Mouse (Mus musculus) hindlimb bud, embryonic 11.5 days (tissue): ENCODE results near the gene Gm14403.
"Not testable (repeated sequence)": the region's sequence is repeated elsewhere in the genome, so short reads cannot be mapped to it uniquely, and the experiment has no call there.

Experiments
- DNase-seq: peaks from one replicate; pipeline ENCODE4 v3.0.0-alpha.2; 2012; ENCODE audit warnings: low read depth, low spot score; ENCODE audit errors: extremely low spot score

Gene Gm14403

DNA sequence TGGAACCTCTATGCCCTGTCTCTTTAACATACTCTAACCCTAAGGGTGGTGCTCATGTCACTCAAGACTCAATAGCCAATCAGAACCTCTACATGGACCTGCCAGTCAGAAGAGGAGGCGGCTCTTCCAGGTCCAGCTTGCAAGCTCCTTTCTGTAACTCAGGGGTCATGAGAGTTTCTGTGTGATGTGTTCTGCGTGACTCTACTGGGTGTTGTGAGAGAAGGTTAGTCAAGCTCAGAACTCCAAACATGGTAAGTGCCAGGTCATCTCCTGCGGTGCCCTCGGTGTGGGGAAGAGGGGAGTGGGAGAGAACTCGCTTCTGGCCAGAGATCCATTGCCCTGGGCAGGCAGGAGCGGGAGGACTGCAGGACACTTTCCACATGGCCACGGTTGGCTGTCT, at the start of gene Gm14403:
Gene Gm14403 (plus strand): TSS at position 149 of the 400 bp plus-strand sequence.
- not testable (repeated sequence) for DNase-seq

DNA sequence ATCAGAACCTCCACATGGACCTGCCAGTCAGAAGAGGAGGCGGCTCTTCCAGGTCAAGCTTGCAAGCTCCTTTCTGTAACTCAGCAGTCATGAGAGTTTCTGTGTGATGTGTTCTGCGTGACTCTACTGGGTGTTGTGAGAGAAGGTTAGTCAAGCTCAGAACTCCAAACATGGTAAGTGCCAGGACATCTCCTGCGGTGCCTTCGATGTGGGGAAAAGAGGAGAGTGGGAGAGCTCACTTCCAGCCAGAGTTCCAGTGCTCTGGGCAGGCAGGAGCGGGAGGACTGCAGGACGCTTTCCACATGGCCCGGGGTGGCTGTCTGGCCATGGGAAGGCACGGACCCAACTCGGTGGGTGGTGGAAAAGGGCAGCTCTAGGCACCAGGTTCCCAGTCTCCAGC, 33.3 kb upstream of the Gm14403 start, which contains the start of gene Zfp970:
Gene Zfp970 (plus strand): TSS at position 58 of the 400 bp plus-strand sequence.
- not testable (repeated sequence) for DNase-seq

DNA sequence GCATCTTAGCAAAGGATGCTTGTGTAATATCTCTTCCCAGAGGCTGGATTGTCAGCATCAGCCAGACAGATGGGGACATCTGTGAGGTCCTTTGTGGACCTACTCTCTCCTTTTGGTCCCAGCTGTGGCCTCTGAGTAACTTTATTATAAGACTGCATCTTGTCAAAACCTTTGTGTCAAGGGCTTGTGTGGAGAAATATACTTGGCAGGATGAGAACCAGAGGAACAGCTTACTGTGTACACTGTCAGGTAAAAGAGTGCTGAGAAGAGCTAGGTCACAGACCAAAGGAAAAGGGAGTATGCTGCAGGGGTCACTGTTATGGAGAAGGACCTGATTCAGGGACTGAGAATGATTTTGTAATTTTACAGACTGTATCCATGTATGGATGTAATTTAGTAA, 29.8 kb upstream of the Gm14403 start:
- DNase-seq = not testable (repeated sequence)

DNA sequence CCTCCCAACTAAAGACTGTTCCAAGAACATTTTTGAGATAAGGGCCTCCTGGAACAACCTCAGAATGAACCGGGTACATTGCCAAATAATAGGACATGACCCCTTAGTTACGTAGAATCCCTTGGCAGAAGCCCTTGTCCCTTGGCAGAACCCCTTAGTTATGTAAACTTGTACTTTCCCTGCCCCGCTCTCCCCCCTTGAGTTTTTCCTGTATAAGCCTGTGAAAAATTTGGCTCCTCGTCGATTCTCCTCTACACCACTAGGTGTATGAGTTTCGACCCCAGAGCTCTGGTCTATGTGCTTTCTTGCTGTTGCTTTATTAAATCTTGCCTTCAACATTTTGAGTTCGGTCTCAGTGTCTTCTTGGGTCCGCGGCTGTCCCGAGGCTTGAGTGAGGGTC, 25.8 kb upstream of the Gm14403 start:
- DNase-seq = not testable (repeated sequence)

DNA sequence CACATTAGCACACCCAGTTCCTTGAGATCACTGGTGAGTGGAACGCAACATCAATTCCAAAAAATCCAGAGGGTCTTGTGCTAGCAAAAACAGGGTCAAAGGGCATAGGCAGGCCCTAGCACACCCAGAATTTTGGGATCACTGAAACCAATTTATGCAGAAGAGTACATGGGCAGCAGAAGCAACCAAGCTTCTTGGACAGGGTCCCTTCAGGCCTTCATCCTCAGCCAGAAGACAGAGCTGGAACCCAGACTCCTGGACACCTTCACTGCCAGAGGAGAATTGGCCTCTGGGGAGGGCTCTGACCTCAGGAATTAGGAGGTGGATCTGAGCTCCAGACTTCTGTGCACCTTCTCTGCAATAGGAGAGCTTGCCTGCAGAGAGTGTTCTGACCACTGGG, 16.0 kb upstream of the Gm14403 start:
- not testable (repeated sequence) for DNase-seq

DNA sequence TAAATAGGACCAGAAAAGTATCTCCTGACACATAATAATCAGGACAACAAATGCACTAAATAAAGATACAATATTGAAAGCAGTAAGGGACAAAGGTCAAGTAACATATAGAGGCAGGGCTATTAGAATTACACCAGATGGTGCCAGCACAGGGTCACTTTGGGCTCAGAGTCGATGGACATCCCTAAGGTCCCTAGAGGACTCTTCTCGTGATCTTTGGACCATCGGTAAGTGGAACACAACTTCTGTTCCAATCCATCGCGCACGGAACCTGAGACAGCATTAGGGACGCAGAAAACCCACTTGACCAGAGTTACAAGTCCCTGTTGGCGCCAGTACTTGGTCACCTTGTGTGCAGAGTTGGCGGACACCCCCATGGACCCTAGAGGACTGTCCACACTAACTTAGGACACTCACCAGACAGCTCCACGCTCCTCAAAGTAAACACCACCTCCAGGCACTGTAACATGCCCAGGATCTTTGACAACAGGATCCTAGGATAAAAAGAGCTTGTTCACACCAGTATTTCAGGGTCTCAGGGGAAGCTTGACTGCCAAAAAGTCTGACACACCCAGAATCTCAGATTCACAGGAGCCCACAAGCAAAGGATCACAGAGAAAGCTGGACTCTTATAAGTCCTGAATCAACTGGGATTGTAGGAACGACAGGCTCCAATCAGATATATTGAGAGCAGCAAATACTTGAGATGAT, 14.6 kb upstream of the Gm14403 start:
- DNase-seq = not testable (repeated sequence)

DNA sequence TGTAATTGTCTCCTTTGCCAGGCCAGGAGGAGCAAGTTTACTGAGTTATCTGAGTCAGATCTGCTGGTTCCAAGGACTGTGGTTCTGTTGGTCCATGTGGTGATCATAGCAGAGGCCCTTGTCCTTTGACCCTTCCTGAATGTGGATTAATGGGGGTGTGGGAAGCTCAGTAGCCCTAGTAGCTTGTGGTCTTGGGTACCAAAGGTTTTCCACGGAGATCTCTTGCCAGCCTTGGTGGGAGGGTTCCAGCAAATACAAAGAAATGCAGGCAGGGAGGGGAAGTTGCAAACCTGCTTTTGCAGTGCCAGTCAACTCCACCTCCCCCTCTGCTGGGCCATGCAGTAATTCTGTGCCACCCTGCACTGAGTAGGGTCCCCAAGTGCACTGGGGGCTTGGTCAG, 1.2 kb downstream of the Gm14403 start:
- DNase-seq = not testable (repeated sequence)

DNA sequence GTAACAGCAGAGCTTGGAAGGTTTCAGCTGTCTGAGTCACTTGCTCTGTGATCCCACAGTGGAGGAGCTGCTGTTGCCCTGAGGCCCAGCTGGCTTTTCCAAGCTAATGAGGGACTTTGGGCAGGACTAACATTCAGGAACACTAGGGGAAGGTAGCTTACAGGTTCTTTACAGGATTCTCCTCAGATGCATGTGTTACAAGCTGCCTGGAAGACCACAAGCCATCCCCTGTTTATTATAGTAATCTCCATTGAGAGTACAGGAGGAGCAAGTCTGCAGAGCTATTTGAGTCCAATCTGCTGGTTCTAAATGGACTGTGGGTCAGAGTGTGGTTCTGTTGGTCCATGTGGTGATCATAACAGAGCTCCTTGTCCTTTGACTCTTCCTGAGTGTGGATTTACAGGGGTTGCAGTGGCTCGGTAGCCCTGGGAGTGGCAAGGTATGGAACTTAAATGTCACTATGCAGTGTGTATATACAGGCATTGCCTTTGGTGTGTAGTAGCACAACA, 7.2 kb downstream of the Gm14403 start:
- DNase-seq = not testable (repeated sequence)

DNA sequence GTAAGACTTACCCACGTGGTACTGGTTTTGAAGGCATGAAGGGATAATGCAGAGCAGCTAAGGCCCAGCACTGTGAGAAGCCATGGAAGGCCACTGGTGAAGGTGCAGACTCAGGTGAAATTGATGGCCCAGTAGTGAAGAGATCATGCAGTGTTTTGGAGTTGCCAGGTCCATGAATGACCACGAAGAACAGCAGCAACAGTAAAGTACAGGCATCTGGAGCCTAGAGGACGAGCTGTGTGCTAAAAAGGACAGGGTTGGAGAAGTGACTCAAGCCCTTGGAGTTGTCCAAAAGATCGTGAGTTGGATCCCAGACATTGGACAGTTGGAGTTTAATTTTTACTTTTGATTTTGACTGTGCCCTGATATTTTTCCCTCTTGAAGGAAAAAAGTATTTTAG, 13.4 kb downstream of the Gm14403 start:
- not testable (repeated sequence) for DNase-seq

DNA sequence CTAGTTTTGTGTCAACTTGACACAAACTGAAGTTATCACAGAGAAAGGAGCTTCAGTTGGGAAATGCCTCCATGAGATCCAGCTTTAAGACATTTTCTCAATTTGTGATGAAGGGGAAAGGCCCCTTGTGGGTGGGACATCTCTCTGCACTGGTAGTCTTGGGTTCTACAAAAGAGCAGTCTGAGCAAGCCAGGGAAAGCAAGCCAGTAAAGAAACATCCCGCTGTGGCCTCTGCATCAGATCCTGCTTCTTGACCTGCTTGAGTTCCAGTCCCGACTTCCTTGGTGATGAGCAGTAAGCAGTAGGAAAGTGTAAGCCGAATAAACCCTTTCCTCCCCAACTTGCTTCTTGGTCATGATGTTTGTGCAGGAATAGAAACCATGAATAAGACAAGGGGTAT, 14.0 kb downstream of the Gm14403 start:
- DNase-seq = not testable (repeated sequence)

DNA sequence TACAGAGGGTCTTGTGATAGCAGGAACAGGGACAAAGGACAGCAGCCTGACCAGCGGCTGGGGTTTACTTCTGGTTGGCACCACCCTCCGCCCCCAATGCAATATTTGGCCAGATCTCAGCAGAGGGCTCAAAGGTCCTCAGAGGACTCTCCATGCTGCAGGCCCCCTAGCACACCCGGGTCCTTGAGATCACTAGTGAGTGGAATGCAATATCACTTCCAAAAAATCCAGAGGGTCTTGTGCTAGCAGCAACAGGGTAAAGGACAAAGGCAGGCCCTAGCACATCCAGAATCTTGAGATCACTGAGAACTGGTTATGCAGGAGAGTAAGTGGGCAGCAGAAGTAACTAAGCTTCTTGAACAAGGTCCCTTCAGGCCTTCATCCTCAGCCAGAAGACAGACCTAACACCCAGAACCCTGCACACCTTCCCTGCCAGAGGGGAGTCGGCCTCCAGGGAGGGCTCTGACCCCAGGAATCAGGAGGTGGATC, 16.0 kb downstream of the Gm14403 start:
- DNase-seq = not testable (repeated sequence)

DNA sequence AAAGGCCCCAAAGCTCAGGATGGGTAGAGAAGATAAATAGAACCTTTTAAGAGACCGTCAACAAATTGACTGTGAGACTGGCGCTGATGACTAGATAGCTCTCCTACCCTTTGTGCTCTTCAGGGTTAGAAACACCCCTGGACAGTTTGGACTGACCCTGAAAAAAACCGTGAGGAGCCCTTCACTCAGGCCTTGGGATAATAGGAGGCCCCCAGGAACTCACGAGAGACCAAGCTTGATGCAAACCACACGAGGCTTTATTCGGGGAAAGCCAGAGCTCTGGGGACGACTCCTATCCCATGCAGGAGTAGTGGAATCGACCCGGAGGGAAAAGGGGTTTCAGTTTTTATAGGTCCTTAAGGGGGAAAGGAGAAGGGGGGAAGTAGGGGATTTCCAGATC, 19.7 kb downstream of the Gm14403 start:
- DNase-seq = not testable (repeated sequence)

DNA sequence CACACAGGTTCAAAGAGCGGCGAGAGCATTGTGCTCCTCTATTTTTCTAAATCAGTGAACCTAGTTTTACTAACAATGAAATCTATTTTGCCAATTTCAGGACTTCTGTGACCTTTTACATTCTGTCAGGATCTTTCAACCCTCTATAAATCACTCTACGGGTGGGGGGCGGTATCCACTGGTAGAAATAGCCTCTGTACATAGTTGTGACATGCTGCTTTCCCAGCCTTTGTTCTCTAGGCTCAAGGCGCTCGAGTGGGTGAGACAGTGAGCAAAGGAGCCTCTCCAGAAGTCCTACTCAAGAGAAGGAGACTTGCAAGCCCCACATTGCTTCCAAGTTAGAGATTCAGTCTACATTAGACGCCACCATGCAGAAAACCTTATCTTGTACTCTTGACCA, 20.3 kb downstream of the Gm14403 start:
- not testable (repeated sequence) for DNase-seq

DNA sequence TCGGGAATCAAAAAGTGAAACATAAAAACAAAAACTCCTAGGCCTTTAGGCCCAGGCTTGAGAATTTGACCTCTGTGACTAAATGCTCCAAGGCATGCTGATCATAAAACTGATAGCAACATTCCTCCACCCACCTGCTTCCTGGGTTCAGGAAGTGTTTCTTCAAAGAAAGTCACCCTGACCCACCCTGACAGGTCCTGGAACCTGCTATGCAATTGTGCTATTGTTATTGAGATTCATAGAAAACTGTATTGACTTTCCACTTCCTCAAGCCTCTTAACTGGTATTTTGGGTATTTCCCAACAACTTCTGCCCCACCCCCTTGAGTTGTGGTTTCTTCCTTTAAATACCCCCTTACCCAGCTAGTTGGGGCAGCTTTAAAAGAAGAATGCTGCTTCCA, 20.9 kb downstream of the Gm14403 start:
- DNase-seq = not testable (repeated sequence)

DNA sequence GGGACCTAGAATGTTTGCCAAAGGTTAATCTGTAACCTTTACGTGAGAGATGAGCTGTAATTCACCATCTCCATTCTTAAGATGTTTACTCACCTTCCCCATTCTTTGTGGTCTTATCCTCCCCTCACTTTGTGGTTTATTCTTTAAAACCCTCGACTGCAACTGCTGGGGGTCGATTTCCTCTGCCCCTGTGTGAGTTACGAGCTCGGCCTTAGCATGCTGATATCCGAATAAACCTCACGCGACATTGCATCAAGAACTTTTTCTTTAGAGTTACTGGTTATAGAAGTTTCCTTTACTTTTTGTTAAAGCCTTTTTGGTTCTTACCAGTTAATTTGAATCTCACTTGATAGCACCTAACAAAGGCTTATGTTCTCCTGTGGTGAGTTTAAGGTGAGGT, 22.0 kb downstream of the Gm14403 start:
- DNase-seq = no peak

DNA sequence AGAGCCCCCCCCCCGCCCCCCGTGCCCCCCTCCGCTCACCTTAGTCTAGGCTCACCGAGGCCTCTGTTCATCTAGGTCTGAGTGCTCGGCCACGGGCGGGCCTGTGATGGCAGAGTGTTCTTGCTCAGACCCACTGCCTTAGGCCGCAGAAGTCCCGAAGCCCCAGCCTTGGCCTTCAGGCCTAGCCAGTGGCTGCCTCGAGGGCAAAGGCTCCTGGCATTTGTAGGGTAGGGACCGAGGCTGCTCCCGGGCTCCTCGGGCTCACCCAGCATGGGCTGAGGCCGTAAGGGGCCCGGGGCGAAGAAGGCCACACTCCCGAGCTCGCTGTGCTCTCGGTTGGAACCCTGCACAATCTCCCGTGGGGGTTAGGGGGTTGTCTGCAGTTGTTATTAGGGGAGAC, 25.0 kb downstream of the Gm14403 start:
- DNase-seq = no peak

DNA sequence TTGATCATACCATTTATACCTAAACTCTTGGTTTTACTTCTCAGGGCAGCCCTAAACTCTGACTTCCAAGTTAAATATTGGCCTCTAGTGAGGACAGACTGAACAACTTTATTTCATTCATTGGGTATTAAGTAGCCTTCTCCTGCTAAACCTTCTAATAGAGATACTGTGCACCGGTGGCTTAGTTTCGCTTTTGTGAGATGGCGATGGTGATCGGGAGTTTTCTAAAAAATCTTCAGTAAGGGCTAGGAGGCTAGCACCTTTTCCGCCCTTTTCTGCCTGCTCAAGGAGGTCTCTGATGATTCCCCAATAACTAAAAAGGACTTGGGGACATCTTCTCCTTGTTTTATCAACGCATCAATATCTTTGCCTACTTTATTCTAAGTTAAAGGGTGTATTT, 25.7 kb downstream of the Gm14403 start:
- not testable (repeated sequence) for DNase-seq

DNA sequence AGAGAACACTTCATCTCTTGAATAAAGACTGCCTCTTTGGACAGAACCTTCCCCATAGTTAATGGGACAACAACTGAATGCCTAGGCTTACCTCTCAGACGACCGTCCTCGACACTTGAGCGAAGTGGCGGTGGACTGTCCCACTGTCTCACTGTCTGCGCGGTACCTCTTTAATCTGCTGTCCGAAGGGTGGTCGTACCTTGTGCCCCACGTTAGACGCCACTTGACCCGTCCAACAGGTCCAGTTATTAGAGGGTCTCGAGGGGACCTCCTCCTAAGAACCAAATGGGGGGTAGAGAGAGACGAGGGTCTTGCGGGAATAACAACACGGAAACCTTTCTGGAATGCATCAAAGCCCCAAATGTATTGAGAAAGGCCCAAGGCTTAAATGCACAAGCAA, 26.2 kb downstream of the Gm14403 start:
- DNase-seq = not testable (repeated sequence)

DNA sequence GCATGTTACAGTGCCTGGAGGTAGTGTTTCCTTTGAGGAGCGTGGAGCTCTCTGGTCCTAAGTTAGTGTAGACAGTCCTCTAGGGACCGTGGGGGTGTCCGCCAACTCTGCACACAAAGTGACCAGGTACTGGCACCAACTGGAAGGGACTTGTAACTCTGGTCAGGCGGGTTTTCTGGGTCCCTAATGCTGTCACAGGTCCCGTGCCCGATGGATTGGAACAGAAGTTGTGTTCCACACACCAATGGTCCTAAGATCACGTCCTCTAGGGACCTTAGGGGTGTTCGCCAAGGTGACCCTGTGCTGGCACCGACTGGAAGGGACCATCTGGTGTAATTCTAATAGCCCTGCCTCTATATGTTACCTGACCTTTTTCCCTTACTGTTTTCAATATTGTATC, 37.9 kb downstream of the Gm14403 start:
- DNase-seq = no peak

DNA sequence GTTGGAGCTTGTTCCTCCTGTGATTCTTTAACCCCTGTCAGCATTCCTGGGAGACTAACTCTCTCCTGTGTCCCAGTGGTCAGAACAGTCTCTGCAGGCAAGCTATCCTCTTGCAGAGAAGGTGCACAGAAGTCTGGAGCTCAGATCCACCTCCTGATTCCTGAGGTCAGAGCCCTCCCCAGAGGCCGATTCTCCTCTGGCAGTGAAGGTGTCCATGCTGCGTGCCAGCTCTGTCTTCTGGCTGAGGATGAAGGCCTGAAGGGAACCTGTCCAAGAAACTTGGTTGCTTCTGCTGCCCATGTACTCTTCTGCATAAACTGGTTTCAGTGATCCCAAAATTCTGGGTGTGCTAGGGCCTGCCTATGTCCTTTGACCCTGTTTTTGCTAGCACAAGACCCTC, 39.1 kb downstream of the Gm14403 start:
- not testable (repeated sequence) for DNase-seq

DNA sequence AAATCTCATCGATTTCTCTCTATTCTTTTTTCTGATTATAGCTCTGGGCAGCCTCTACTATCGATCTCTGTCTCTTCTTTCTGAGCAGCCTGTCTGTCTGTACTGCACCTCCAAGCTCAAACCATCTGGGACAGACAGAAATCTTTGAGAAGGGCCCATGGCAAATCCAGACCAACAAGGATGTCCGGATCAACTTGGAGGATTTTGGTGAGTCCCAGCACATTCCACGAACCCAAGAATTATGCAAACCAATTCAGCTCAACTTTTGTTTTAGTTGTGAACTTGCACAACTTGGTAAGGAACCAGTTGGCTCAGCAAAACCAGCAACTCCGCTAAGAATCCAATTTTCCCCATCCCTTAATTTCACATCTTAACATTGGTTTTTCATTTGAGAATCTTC, 39.7 kb downstream of the Gm14403 start:
- not testable (repeated sequence) for DNase-seq

DNA sequence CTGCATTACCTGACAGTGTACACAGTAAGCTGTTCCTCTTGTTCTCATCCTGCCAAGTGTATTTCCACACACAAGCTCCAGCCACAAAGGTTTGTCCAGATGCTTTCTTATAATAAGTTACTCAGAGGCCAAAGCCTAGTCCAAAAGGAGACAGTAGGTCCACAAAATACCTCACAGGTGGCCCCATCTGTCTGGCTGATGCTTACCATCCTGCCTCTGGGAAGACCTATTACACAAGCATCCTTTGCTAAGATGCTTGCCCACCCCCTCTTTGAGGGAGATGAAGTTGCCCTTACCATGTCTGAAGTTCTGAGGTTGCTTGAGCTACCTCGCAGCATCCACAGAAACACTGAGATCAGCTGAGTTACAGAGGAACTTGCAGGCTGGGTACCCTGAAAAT, 57.2 kb downstream of the Gm14403 start:
- not testable (repeated sequence) for DNase-seq
